Mouse (Mus musculus) midbrain, postnatal 0 days (tissue): Measurements from ENCODE around the gene Neurog1. TPM values are rescaled to one million over a fixed set of nuclear protein-coding genes. Genes with fewer than 3 reads are reported as not detected.

Experiments
- ATAC-seq: fragments of 200-750 bp; cut with Nextera tagmentation; 2 replicates; pipeline ENCODE4 v1.8.0; 2017; ENCODE audit warnings: moderate number of reproducible peaks, mild to moderate bottlenecking, moderate TSS enrichment, moderate library complexity; ENCODE audit not compliant: low FRiP score
- DNase-seq: peaks from one replicate; pipeline ENCODE4 v3.0.0-alpha.2; 2015; ENCODE audit warnings: low spot score
- H3K27ac ChIP-seq: fragments of 300-500 bp; sonication (generic); 2 replicates; pipeline ENCODE4 v1.5.1; 2014; ENCODE audit warnings: low read depth, mild to moderate bottlenecking, low read length, mixed read lengths
- H3K27me3 ChIP-seq: fragments of 300-500 bp; sonication (generic); 2 replicates; pipeline ENCODE4 v1.6.1; 2014; ENCODE audit warnings: low read length, control low read depth, mixed read lengths; ENCODE audit not compliant: insufficient read depth
- H3K36me3 ChIP-seq: fragments of 300-500 bp; sonication (generic); 2 replicates; pipeline ENCODE4 v1.6.1; 2014; ENCODE audit warnings: low read length, control low read depth, mixed read lengths; ENCODE audit not compliant: insufficient read depth
- H3K4me1 ChIP-seq: fragments of 300-500 bp; sonication (generic); 2 replicates; pipeline ENCODE4 v1.6.1; 2014; ENCODE audit warnings: mild to moderate bottlenecking, control low read depth, antibody characterized with exemption, low read length, mixed read lengths; ENCODE audit not compliant: insufficient read depth
- H3K4me2 ChIP-seq: fragments of 300-500 bp; sonication (generic); 2 replicates; pipeline ENCODE4 v1.6.1; 2014; ENCODE audit warnings: low read depth, mild to moderate bottlenecking, low read length, mixed read lengths; ENCODE audit not compliant: poor library complexity, severe bottlenecking
- H3K4me3 ChIP-seq: fragments of 300-500 bp; sonication (generic); 2 replicates; pipeline ENCODE4 v1.5.1; 2014; ENCODE audit warnings: low read depth, mild to moderate bottlenecking, low read length, moderate library complexity
- H3K9ac ChIP-seq: fragments of 300-500 bp; sonication (generic); replicated peaks from 2 replicates; pipeline ENCODE4 v1.6.1; 2014; ENCODE audit warnings: mild to moderate bottlenecking, low read length, moderate library complexity, mixed read lengths; ENCODE audit not compliant: poor library complexity, severe bottlenecking
- H3K9me3 ChIP-seq: fragments of 300-500 bp; sonication (generic); 2 replicates; pipeline ENCODE4 v1.6.1; 2016; ENCODE audit warnings: low read length, control low read depth
- CTCF ChIP-seq: IDR thresholded peaks from 2 replicates; pipeline ENCODE4 v1.5.1; 2016; ENCODE audit warnings: antibody characterized with exemption, mild to moderate bottlenecking
- WGBS: fragments of 180-500 bp; shearing (Covaris S2); extraction: QIAGEN DNeasy Blood & Tissue Kit; methylation state at CpG from one replicate; pipeline ENCODE4 v1.1.7; 2014; 5-methylcytosine and 5-hydroxymethylcytosine counted together
- polyA plus RNA-seq: library from polyadenylated mRNA; unstranded; fragments of >200 nt; fragmentation: Nextera tagmentation; extraction: Ambion mirVana; gene quantifications from 2 replicates; pipeline ENCODE4 v1.2.1, GENCODE M21; 2015
- total RNA-seq: library from RNA; depleted of rRNA; stranded (reverse); fragments of >200 nt; gene quantifications from 2 replicates; pipeline ENCODE4 v1.2.3, GENCODE M21; 2014

Gene Neurog1
- total and polyA plus RNA-seq, 2 experiments from 2014 or later, result not detected

DNA sequence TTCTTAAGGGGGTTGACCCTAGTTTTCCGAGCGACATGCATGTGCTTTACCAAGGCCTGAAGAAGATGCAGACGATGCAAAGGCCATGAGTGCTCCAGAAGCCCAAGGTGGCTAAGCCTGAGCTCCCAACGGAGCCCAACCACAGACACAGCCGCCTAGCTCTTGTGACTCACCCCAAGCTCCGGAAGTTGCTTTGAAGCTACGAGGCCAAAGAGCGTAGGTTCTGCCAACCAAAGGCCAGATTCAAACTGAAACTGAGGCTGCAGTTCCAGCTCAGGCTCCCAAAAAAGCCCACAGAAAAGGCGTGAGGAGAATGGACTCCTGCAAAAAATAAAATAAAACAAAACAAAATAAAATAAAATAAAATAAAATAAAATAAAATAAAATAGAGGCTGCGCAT, 14.1 kb downstream of the Neurog1 start:
- H3K9ac ChIP-seq, result no peak overlapping the region
- no peak for TF ChIP-seq CTCF
- no peaks in the 10 kb centered on the region for H3K9me3 ChIP-seq
- H3K27me3 ChIP-seq, result peaks cover 28% of the 10 kb centered on the region
- H3K36me3 ChIP-seq, result no peaks in the 10 kb centered on the region
- H3K4me1 ChIP-seq, result no peaks in the 10 kb centered on the region
- no peak for ATAC-seq
- H3K27ac ChIP-seq, result no peak overlapping the region
- no peak overlapping the region for H3K4me2 ChIP-seq
- H3K4me3 ChIP-seq, result no peak overlapping the region
- no peak for DNase-seq
- 88% methylated on average over 10 of the region's 10 CpGs for WGBS

GRCm38 (mm10) chr13:56236194-56236593, 15.8 kb downstream of the Neurog1 start:
- H3K4me2 ChIP-seq, result no peak overlapping the region
- DNase-seq (no peak), ATAC-seq (no peak)
- no peak overlapping the region for H3K4me3 ChIP-seq
- no peak overlapping the region for H3K27ac ChIP-seq
- H3K9me3 ChIP-seq, result no peaks in the 10 kb centered on the region
- no peaks in the 10 kb centered on the region for H3K36me3 ChIP-seq
- H3K4me1 ChIP-seq, result no peaks in the 10 kb centered on the region
- H3K27me3 ChIP-seq, result peaks cover 30% of the 10 kb centered on the region
- no peak overlapping the region for H3K9ac ChIP-seq
- 27% methylated on average over 7 of the region's 7 CpGs for WGBS
- TF ChIP-seq CTCF, result no peak

DNA sequence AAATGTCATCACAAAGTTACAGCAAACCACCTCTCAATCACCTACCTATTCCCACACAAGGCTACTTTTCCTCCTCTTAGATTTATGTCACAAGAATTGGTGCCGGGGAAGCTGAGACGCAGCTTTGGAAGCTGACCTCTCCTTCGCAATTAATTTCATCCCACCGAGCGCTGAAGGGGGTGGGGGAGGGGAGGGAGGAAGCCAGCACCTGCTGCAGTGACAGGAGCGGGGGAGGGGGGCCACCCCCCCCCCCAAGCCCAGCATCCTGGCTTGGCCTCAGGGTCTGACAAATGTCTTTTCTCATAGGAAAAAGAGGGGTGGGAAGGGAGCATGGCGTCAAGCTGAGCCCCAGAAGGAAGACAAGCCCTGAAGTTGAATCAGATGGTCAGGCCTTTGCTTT, 23.2 kb downstream of the Neurog1 start:
- Histone ChIP-seq H3K27ac (no peak overlapping the region), H3K9me3 (no peaks in the 10 kb centered on the region), H3K4me2 (no peak overlapping the region), H3K4me3 (no peak overlapping the region), H3K27me3 (peaks cover 22% of the 10 kb centered on the region), H3K4me1 (no peaks in the 10 kb centered on the region), H3K9ac (no peak overlapping the region), H3K36me3 (no peaks in the 10 kb centered on the region)
- no peak for ATAC-seq
- WGBS, result 14% methylated on average over 7 of the region's 7 CpGs
- no peak for TF ChIP-seq CTCF
- DNase-seq, result no peak

DNA sequence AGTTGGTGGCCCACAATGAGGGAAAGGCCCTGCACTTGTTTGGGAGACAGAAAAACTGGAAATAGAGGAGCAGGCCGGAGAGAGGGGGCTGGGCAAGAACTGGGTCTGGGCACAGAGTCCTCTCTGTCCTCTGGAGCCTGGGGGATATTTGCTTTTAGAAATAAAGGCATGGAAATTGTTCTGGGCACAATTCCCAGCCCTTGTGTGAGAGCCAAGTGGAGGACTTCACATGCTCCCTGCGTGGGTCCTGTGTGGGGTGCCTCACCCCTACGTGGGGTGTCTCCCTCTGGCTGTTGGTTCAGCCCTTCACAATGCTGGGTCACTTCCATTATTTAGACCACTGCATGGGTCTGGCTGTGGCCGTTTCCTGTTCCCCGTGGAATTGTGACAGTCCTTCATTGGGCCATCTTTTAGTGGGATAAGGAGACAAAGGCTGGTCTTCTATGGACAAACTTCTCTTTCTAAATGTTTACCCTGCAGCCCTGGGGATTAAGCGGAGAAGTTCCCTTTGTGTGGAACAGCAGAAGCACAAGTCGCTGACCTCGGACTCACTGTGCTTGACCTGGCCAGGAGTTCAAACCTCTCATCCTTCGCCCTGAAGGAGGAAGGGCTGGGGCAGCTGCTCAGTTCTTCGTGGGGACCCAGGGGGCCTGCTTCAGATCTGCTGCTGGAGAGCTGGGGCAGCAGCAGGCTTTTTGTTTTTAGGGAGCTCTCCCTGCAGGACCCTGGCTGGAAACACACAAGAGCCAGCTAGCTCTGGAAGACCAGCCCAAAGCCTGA, 25.6 kb downstream of the Neurog1 start:
- 21% methylated on average over 10 of the region's 10 CpGs for WGBS
- H3K27me3 ChIP-seq, result peaks cover 38% of the 10 kb centered on the region

GRCm38 (mm10) chr13:56223625-56224024, 28.3 kb downstream of the Neurog1 start:
- no peaks in the 10 kb centered on the region for H3K36me3 ChIP-seq
- peaks cover 35% of the 10 kb centered on the region for H3K27me3 ChIP-seq
- DNase-seq, result no peak
- no peak for ATAC-seq
- TF ChIP-seq CTCF, result no peak
- no peak overlapping the region for H3K4me2 ChIP-seq
- H3K4me3 ChIP-seq, result no peak overlapping the region
- H3K4me1 ChIP-seq, result peaks cover 11% of the 10 kb centered on the region
- no peaks in the 10 kb centered on the region for H3K9me3 ChIP-seq
- H3K9ac ChIP-seq, result no peak overlapping the region
- H3K27ac ChIP-seq, result no peak overlapping the region
- WGBS, result 12% methylated on average over 21 of the region's 21 CpGs

More for the DNA sequence above, 25.6 kb downstream of the Neurog1 start:
- Histone ChIP-seq H3K4me1 (peaks cover 6% of the 10 kb centered on the region; the same call in 1 of the 2 replicates), H3K36me3 (no peaks in the 10 kb centered on the region), H3K4me3 (no peak overlapping the region), H3K27ac (no peak overlapping the region), H3K9me3 (no peaks in the 10 kb centered on the region), H3K9ac (no peak overlapping the region), H3K4me2 (no peak overlapping the region)
- no peak for TF ChIP-seq CTCF
- ATAC-seq, result peak; percentile 62
- DNase-seq, result peak; percentile 80

- no peak overlapping the region for H3K4me3 ChIP-seq
- no peaks in the 10 kb centered on the region for H3K36me3 ChIP-seq
- H3K27me3 ChIP-seq, result peaks cover 35% of the 10 kb centered on the region
- no peak overlapping the region for H3K9ac ChIP-seq
- TF ChIP-seq CTCF, result no peak
- peaks cover 11% of the 10 kb centered on the region for H3K4me1 ChIP-seq
- no peak overlapping the region for H3K4me2 ChIP-seq
- ATAC-seq, result no peak
- H3K9me3 ChIP-seq, result no peaks in the 10 kb centered on the region
- no peak overlapping the region for H3K27ac ChIP-seq
- no peak for DNase-seq
- 15% methylated on average over 4 of the region's 4 CpGs for WGBS
These were observed 29.1 kb downstream of the Neurog1 start for GRCm38 (mm10) chr13:56222849-56223246.
